Mouse (Mus musculus): ENCODE results near the gene Hlcs.

The Hlcs gene

DNA sequence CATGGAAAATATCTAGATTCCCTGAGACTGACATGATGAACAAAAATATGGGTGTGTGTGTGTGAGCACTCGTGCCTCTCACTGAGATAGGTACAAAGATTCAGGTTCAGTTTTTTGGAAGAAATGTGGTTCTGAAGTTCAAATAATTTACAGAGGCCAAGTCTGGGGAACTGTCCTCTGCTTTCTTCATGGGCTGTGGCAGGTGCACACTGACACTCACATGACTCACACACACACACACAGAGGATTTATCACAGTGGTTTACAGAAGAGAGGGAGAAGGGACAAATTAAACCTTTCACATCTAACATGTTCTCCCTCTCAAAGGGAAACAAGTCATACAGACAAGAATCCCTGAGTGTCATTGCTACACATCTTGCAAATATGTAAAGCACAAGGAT, 140.0 kb downstream of the Hlcs start:
- ChIA-PET POLR2A (interaction anchor here in 1 of 4 experiments (0.9 kb wide), 1 partner anchor 11 kb away, joined by 5 read pairs; no protein-coding TSS in a partner anchor), CTCF (interaction anchor here in 1 of 4 experiments (0.6 kb wide), 1 partner anchor 462 kb away, joined by 5 read pairs; the partner anchor contains the start of gene Dop1b)

DNA sequence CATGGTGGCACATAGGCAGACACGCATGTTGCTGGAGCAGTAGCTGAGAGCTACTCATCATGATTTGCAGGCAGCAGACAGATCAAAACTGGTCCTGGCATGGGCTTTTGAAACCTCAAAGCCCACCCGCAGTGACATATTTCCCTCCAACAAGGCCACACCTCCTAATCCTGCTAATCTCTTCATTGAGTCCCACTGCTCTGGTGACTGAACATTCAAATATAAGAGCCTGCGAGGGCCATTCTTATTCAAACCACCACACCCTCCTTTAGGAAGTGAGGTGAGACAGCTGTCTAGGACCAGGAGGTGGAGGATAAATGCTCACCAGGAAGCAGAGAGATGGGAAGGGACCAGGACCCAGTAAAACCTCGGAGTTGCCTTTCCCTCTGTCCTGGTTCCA, 143.2 kb downstream of the Hlcs start:
- ChIA-PET CTCF (no interaction called here), POLR2A (interaction anchor here in 3 of 4 experiments (0.8 to 1.4 kb wide), 7 partner anchors 8 to 399 kb away, joined by 3 to 4 read pairs (median 3); no protein-coding TSS in a partner anchor)

DNA sequence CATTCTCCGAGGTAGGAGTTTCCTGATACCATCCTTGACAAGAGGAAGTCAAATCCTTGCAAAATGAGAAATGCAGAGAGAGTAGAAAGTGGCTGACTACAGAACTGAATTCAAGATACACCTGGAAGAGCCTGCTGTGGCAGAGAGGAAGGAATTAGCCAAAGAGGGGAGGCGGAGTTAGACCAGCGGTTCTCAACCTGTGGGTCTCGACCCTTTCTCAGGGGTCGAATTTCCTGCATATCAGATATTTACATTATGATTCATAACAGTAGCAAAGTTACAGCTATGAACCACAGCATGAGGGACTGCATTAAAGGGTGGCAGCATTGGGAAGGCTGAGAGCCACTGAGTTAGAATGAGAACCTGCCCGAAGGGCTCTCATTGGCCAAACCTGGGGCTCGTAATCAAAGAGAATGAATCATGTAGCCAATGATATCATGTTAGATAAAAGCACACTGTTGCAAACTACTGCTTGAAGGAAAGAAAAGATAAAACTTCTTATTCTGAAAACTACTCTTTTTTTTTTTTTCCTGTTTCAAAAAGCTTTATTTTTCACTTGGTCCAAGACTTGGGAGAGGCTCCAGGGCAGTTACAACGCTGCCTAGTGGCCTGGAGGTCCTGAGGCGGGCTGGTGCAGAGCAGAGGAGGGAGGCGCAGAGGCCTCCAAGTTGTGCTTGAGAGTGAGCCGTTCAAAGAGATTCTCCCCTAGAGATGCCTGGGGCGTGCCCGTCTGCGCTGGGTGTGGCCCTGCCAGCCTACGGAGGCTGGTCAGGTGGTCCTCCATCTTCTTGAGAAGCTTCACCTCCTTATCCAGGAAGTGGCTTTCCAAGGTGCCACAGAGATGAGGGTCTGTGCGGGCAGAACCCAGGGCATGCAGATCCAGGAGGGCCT, 144.5 kb downstream of the Hlcs start:
- CTCF ChIA-PET, result interaction anchor here in 1 of 4 experiments (1.3 kb wide), 1 partner anchor 145 kb away, joined by 3 read pairs; the partner anchor contains the start of gene Hlcs
- POLR2A ChIA-PET, result interaction anchor here in 3 of 4 experiments (0.6 to 1.2 kb wide), 6 partner anchors 9 to 1454 kb away, joined by 3 to 5 read pairs (median 4); no protein-coding TSS in a partner anchor

DNA sequence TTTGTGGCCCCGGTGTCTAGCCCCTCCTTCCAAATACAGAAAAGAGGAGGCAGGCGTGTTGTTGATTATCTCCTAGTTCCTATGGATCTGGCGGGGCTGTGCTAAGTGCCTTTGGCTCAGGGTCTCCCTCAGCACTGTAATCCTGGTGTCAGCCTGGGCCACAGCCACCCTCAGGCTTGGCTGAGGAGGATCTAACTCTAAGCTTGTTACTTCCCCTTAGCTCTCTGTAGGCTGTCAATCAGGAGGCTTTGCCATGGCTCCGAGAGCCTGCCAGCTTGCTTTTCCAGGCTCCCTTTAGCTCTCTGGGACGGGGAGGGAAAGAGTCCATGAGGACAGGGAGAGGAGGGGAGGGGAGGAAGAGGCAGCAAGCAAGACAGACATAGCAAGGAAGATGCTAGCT, 148.4 kb downstream of the Hlcs start:
- POLR2A ChIA-PET, result interaction anchor here in 2 of 4 experiments (0.6 to 1.3 kb wide), 4 partner anchors 10 to 206 kb away, joined by 3 to 4 read pairs (median 3); partner anchors contain the start of gene Pigp (in 1 of the 2)
- CTCF ChIA-PET, result interaction anchor here in 2 of 4 experiments (0.7 to 1.2 kb wide), 2 partner anchors 94 to 249 kb away, joined by 3 read pairs; no protein-coding TSS in a partner anchor

DNA sequence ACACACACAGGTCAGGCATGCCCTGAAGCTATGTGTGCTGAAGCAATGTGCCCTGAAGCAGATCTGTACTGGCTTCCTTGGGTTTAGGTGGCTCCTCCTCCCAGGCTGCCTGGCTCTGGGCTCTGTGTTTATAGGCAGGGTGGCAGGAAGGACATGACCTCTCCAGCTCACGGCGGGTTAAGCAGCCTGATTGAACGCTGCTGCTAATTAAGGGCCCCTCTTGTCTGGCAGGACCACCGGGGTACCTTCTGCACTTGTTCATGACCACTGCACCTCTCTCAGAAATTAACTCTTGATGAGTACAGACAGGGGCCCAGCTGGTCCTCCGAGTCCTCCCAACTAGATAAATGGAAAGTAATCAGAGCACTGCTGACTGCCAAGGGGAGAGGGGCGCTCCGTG, 149.1 kb downstream of the Hlcs start:
- ChIA-PET POLR2A (interaction anchor here in 2 of 4 experiments (1.0 to 1.3 kb wide), 2 partner anchors 9 to 70 kb away, joined by 3 read pairs; no protein-coding TSS in a partner anchor), CTCF (interaction anchor here in 2 of 4 experiments (0.6 to 1.2 kb wide), 2 partner anchors 249 to 1177 kb away, joined by 3 to 4 read pairs; no protein-coding TSS in a partner anchor)

DNA sequence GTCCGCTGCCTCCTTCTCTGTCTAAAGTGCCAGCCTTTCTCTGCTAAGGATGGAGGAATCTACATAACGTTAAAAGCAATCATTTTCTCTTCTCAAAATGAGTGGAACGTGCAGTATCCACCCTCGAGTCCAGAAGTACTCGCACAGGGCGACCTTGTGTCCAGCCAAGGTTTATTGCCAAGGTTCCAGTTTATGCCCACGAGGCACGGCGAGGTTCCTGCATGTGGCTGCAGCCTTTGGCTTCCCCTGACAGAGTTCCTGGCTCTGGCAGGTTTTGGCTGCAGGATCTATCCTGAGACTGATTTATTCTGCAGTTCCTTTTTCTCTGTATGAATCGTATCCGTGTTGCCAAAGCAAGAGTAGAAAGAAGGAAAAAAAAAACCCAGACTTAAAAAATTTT, 150.3 kb downstream of the Hlcs start:
- CTCF ChIA-PET, result interaction anchor here in 2 of 4 experiments (0.5 kb wide), 2 partner anchors 61 to 321 kb away, joined by 3 to 5 read pairs; no protein-coding TSS in a partner anchor
- POLR2A ChIA-PET, result interaction anchor here in 1 of 4 experiments (1.0 kb wide), 1 partner anchor 8 kb away, joined by 3 read pairs; no protein-coding TSS in a partner anchor

DNA sequence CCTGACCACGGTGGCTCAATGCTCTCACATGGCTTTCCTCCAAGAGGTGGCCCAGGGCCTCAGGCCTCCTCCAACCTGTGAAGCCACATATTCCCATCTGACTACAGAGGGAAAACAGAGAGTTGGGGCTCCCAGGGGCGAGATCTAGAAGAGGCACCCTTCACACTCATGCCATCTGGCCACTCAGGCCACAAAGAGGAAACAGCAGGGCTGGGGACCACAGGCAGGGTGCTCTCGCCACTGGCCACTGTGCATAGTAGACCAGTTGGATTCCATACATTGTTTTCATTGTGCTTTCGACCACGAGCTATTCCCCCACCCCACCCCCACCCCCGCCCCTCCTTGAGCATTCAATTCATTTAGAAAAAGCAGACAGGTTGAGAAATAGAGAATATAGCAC, 151.4 kb downstream of the Hlcs start:
- ChIA-PET CTCF (no interaction called here), POLR2A (interaction anchor here in 3 of 4 experiments (0.7 to 1.4 kb wide), 3 partner anchors 9 to 140 kb away, joined by 3 to 5 read pairs (median 3); no protein-coding TSS in a partner anchor)

DNA sequence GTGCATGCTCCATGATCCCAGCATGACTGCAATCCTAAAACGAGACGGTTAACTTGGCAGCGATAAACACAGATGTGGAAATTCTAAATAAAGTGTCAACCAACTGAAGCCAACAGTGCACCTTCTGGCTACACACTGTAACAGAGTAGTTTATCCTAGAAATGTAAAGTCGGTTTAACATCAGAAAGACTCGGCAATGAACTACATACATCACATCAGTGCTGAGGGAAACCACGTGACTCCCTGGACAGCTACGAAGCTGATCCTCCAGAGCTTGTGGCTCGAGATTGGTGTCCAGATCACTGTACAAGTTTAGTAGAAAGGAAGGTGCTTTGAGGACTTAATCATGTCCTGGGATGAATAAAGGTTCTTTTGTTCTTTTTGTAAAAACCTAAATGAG, 155.6 kb downstream of the Hlcs start:
- POLR2A ChIA-PET, result interaction anchor here in 2 of 4 experiments (0.6 to 1.4 kb wide), 2 partner anchors 10 to 59 kb away, joined by 3 to 5 read pairs; no protein-coding TSS in a partner anchor
- CTCF ChIA-PET, result interaction anchor here in 1 of 4 experiments (0.6 kb wide), 1 partner anchor 35 kb away, joined by 3 read pairs; no protein-coding TSS in a partner anchor

DNA sequence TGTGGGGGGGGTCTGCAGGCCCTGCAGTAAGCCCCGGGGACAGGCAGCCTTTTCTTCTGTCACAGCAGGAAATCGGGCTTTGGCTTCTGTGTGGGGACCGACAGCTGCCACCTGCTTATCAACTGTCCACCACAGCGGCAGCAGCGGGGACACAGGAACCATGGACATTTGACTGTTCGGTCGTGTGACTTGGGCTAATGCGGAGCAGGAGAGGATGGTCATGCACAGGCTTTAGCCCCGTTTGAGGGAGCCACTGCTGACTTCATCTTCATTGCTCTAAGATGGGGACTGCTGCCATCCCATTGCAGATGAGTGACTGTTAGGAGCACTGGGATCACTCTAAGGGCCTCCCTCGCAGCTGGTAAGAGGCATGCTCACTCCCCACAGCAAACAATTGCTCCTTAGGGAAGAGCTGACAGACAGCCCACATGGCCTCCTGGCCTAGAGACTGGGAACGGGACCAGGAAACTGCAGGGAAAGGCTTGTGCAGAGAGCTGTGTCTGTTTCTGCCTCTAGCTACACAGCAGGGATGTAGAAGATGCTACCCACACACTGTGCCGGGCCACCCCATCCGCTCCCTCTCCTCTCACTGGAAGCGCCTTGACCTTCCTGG, 158.2 kb downstream of the Hlcs start:
- ChIA-PET POLR2A (interaction anchor here in 2 of 4 experiments (0.6 to 1.2 kb wide), 3 partner anchors 9 to 89 kb away, joined by 3 read pairs; no protein-coding TSS in a partner anchor), CTCF (no interaction called here)

DNA sequence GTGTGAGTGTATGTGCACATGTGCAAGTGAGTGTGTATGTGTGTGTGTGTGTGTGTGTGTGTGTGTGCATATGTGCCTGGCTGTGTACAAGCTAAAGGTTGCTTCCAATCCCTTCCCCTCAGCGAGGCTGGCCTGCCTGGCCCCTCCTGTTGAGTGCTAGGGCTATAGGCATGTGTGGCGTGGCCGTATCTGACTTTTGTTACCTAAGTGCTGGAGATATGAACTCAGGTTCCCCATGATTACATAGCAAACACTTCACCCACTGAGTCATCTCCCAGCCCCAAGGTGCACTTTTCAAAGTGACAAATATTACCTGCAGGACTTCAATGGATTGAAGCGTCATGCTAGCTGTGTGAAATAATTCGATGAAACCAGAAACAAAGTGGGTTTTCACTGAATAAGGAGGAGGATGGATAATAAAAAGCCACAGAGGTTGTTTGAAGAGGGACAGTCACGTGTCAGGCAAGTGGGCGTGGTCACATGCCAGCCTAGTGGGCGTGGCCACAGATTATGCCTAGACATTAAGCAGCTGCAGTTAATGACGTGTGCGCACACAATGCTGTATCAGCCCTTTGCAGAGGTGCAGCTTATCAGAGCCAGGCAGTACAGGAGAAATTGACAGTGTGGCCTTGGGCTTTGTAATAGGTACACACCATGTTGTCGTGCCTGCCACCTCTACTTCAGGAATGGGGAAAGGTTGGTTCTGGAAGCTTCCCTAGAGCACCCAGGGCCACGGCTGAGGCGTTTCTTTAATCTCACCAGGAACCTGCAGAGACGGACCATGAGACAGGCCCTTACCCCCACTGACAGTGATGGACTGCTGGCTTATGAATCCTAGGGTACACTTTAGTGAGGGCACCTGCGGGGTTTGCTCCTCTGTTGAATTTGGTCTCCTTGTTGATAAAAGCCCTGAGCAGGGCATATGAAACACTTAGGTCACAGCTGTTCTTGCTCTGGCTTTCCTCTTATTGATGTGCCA, 163.0 kb downstream of the Hlcs start:
- CTCF ChIA-PET, result interaction anchor here in 1 of 4 experiments (0.7 kb wide), 1 partner anchor 382 kb away, joined by 4 read pairs; no protein-coding TSS in a partner anchor
- POLR2A ChIA-PET, result interaction anchor here in 1 of 4 experiments (0.5 to 1.3 kb wide), 4 partner anchors 18 to 648 kb away, joined by 3 to 6 read pairs (median 4); no protein-coding TSS in a partner anchor

DNA sequence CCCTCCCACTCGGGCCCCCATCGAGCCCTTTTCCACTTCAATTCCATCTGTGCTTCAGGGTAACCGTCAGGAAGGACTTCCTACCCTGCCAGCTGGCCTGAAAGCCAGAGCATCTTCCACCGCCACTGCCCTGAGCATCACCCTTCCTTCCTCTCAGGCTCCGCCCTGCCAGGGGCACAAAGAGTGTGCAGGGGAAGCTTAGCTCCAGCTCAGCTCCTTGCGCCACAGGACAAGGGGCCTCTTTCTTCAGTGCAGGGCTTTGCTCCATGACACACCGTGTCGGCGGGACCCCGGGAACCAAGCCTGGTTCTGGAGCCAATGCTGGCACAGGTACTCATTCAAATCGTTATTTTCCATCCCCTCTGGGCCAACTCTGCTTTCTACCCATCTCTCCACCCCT, 165.2 kb downstream of the Hlcs start:
- CTCF ChIA-PET, result interaction anchor here in 1 of 4 experiments (0.8 kb wide), 1 partner anchor 111 kb away, joined by 5 read pairs; no protein-coding TSS in a partner anchor
- POLR2A ChIA-PET, result interaction anchor here in 3 of 4 experiments (0.6 to 1.8 kb wide), 8 partner anchors 9 to 609 kb away, joined by 3 to 5 read pairs (median 4); no protein-coding TSS in a partner anchor

DNA sequence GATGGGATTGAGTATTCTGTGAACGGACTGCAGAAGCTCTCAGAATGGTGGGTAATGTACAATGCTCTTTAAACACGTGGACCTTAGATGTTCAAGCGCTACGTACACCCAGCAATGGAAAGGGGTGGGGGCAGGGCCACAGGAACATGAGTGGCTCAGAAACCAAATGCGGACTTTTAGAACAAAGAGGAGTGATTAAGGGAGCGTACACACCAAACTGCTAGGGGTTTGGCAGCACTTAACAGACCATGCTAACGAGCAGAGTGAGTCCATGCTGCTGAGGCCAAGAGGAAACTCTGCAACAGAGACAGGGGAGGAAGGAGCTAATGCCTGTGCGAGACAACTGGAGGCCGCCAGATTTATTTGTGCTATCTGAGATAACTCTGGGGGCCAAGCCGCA, 170.0 kb downstream of the Hlcs start:
- POLR2A ChIA-PET, result interaction anchor here in 1 of 4 experiments (0.6 kb wide), 1 partner anchor 304 kb away, joined by 4 read pairs; no protein-coding TSS in a partner anchor
- CTCF ChIA-PET, result no interaction called here

DNA sequence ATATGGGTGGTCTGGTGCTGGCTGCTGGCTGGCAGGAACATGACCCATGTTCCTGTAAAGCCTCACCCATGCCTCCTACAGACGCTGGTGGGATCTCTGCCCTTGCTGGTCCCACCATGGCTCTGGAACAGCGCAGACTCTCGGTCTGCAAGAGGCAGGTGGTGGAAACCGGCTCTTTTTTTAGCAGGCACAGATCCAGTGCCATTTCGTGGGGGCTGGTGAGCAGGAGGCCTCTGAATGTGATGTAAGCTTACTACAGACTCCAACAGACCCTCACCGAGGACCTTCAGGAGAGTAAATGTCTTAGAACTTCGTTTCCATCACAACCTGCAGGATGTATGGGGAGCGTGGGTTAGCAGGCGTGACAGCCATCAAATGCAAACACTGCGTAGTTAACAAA, 172.6 kb downstream of the Hlcs start:
- CTCF ChIA-PET, result no interaction called here
- POLR2A ChIA-PET, result no interaction called here

DNA sequence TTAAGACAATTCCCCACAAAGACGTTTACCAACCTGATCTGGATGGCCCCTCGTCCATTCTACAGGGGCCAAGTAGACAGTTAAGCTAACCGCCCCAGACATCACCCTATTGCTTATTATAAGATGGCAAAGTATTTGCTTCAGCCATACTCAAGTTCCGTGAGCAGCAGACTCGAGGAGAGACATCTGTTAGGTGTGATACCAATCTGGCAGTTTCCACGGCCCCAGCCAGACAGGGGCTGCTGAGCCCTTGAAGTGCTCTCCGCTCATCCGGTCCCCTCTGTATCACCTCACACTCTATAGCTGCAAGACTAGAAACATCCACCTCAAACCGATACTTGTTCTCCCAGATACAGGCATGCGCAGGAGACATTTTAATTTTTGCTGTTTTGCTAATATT, 179.2 kb downstream of the Hlcs start:
- ChIA-PET CTCF (interaction anchor here in 1 of 4 experiments (0.6 kb wide), 1 partner anchor 208 kb away, joined by 4 read pairs; no protein-coding TSS in a partner anchor), POLR2A (interaction anchor here in 2 of 4 experiments (0.6 to 0.7 kb wide), 2 partner anchors 19 to 219 kb away, joined by 3 to 5 read pairs; no protein-coding TSS in a partner anchor)

DNA sequence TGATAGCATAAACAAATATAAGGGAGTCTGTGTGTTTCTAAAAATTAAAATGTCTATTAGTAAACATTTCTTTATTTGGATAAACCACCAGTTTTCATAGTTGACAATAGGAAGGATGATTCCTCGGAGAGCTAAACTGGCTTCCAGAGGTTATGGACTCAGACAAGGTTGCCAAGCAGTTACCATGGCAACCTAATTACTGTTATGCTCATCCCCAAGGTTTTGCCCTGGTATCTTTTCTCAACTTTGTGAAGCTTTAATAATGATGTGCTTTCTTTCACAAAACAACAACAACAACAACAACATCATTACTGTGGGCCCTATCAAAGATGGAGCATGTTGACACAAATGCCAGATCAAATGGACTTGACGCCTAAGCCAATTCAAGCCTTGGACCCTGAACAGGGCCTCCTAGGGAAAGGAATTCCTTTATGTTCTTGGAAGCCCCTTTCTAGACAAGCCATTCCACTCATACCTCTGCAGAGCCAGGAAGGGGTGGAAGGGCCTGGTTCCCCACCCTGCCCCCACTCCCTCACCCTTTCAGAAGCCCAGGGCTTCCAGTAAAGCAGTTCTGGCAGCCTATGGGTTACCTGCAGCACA, 185.0 kb downstream of the Hlcs start:
- ChIA-PET POLR2A (interaction anchor here in 1 of 4 experiments (1.2 kb wide), 1 partner anchor 251 kb away, joined by 3 read pairs; no protein-coding TSS in a partner anchor), CTCF (no interaction called here)

DNA sequence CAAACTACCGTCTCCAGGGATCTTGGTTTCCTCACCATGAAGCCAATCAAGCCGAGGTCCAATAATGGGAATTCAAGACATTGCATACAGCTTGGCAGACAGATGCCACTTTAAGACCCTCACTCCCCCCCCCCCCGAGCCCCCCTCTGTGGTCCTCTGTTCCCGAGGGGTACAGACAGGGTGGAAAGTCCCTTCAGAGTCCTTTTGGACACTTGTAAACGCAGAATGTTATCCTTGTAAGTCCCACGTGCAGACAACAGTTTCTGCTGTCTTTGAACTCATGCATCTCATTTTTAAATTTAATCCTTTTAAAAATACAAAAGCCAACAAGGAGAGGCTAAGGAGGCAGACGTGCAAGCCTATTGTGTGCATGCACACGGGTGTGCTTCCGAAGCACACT, 187.2 kb downstream of the Hlcs start:
- POLR2A ChIA-PET, result no interaction called here
- CTCF ChIA-PET, result interaction anchor here in 1 of 4 experiments (0.5 kb wide), 1 partner anchor 154 kb away, joined by 3 read pairs; no protein-coding TSS in a partner anchor

Data from embryonic stem cell, embryonic (primary cell).